ENCODE assay signal across 14 mouse cellular contexts in the genomic region with DNA sequence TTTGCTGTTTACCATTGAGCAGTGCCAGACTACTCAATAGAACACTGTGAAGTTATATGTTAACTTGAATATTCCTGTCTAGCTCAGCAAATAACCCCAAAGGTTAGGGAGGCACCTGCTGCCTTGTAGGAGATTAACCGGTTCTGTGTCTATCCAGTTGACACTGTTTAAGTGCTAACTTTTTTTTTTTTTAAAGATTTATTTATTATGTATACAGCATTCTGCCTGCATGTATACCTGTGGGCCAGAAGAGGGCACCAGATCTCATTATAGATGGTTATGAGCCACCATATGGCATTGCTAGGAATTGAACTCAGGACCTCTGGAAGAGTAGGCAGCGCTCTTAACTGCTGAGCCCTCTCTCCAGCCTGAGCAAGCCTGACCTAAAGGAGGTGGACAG. TPM values are rescaled to one million over a fixed set of nuclear protein-coding genes. Genes with fewer than 3 reads are reported as not detected.
DNase-seq lines count a peak whose midpoint lies in the region; ATAC-seq and TF ChIP-seq lines count a peak whose summit lies in the region.
"Had no signal": no experiment of that assay in that cellular context is flagged by ENCODE, and none has a peak within 500 bp of the region (broad histone marks: within the 10 kb centered on the region; RNA-seq: fewer than 3 reads in every experiment).

No protein-coding gene starts in this region.

- H3K27me3 ChIP-seq in hindbrain, postnatal 0 days (ENCODE audit: insufficient read depth, low read length): no peaks in the 10 kb centered on the region
- H3K27me3 ChIP-seq in hindbrain, embryonic 16.5 days (replicated peaks; ENCODE audit: control insufficient read depth, insufficient read depth, low read length): no peaks in the 10 kb centered on the region
- H3K27me3 ChIP-seq in midbrain, postnatal 0 days (ENCODE audit: insufficient read depth, low read length): no peaks in the 10 kb centered on the region
- H3K27me3 ChIP-seq in midbrain, embryonic 16.5 days (ENCODE audit: control insufficient read depth, insufficient read depth, low read depth, low read length): no peaks in the 10 kb centered on the region
- no peaks in the 10 kb centered on the region for H3K27me3 ChIP-seq in splenic B cell, adult 2 months (ENCODE audit: control insufficient read depth, insufficient read depth, low read length, poor library complexity, severe bottlenecking)
- H3K27me3 ChIP-seq: embryonic facial prominence, embryonic 12.5 days; limb, embryonic 15.5 days had no signal

- no peak overlapping the region for H3K4me2 ChIP-seq in hindbrain, postnatal 0 days (ENCODE audit: low read depth, low read length)
- no peak overlapping the region for H3K4me2 ChIP-seq in hindbrain, embryonic 16.5 days (ENCODE audit: low read length)
- no peak overlapping the region for H3K4me2 ChIP-seq in midbrain, postnatal 0 days (ENCODE audit: low read depth, low read length, poor library complexity, severe bottlenecking)
- H3K4me2 ChIP-seq in midbrain, embryonic 16.5 days (ENCODE audit: low read length): no peak overlapping the region
- H3K4me2 ChIP-seq: embryonic facial prominence, embryonic 12.5 days; limb, embryonic 15.5 days had no signal

- no peak overlapping the region for H3K4me3 ChIP-seq in hindbrain, postnatal 0 days (ENCODE audit: low read length)
- no peak overlapping the region for H3K4me3 ChIP-seq in hindbrain, embryonic 16.5 days (ENCODE audit: low read length)
- H3K4me3 ChIP-seq in midbrain, postnatal 0 days (ENCODE audit: low read depth, low read length): no peak overlapping the region
- H3K4me3 ChIP-seq in midbrain, embryonic 16.5 days (ENCODE audit: low read depth, low read length): no peak overlapping the region
- H3K4me3 ChIP-seq: embryonic facial prominence, embryonic 12.5 days; limb, embryonic 15.5 days had no signal

- H3K9me3 ChIP-seq in hindbrain, postnatal 0 days (ENCODE audit: low read length): no peaks in the 10 kb centered on the region
- peaks cover 3% of the 10 kb centered on the region; the same call in 1 of the 2 replicates for H3K9me3 ChIP-seq in hindbrain, embryonic 16.5 days (ENCODE audit: control insufficient read depth, low read length)
- no peaks in the 10 kb centered on the region for H3K9me3 ChIP-seq in midbrain, postnatal 0 days (ENCODE audit: low read length)
- no peaks in the 10 kb centered on the region for H3K9me3 ChIP-seq in midbrain, embryonic 16.5 days (replicated peaks; ENCODE audit: control insufficient read depth, low read length, poor library complexity, severe bottlenecking)
- H3K9me3 ChIP-seq: embryonic facial prominence, embryonic 12.5 days; limb, embryonic 15.5 days had no signal

- 87% methylated on average over 2 of the region's 2 CpGs for WGBS in hindbrain, postnatal 0 days
- WGBS in hindbrain, embryonic 16.5 days: 82% methylated on average over 2 of the region's 2 CpGs
- WGBS in midbrain, postnatal 0 days: 85% methylated on average over 2 of the region's 2 CpGs
- whole genome bisulfite sequencing in midbrain, embryonic 16.5 days: 74% methylated on average over 2 of the region's 2 CpGs

- peaks cover 16% of the 10 kb centered on the region for H3K36me3 ChIP-seq in hindbrain, postnatal 0 days (ENCODE audit: insufficient read depth, low read length)
- H3K36me3 ChIP-seq in hindbrain, embryonic 16.5 days (ENCODE audit: control insufficient read depth, insufficient read depth, low read length): peaks cover 25% of the 10 kb centered on the region
- peaks cover 24% of the 10 kb centered on the region for H3K36me3 ChIP-seq in midbrain, postnatal 0 days (ENCODE audit: insufficient read depth, low read length)
- peaks cover 31% of the 10 kb centered on the region for H3K36me3 ChIP-seq in midbrain, embryonic 16.5 days (ENCODE audit: control insufficient read depth, insufficient read depth, low read length)
- peaks cover 1% of the 10 kb centered on the region; the same call in 1 of the 2 replicates for H3K36me3 ChIP-seq in splenic B cell, adult 2 months (ENCODE audit: control insufficient read depth, insufficient read depth, low read length, poor library complexity, severe bottlenecking)

- no peak overlapping the region for H3K27ac ChIP-seq in hindbrain, postnatal 0 days
- no peak overlapping the region for H3K27ac ChIP-seq in hindbrain, embryonic 16.5 days (ENCODE audit: low read depth, low read length)
- no peak overlapping the region for H3K27ac ChIP-seq in midbrain, postnatal 0 days (ENCODE audit: low read depth, low read length)
- H3K27ac ChIP-seq in midbrain, embryonic 16.5 days (ENCODE audit: low read length): no peak overlapping the region
- H3K27ac ChIP-seq: embryonic facial prominence, embryonic 12.5 days; limb, embryonic 15.5 days had no signal

- H3K9ac ChIP-seq in hindbrain, postnatal 0 days (replicated peaks; ENCODE audit: low read length): no peak overlapping the region
- no peak overlapping the region for H3K9ac ChIP-seq in hindbrain, embryonic 16.5 days (ENCODE audit: low read depth, low read length)
- no peak overlapping the region for H3K9ac ChIP-seq in midbrain, postnatal 0 days (replicated peaks; ENCODE audit: low read length, poor library complexity, severe bottlenecking)
- no peak overlapping the region for H3K9ac ChIP-seq in midbrain, embryonic 16.5 days (ENCODE audit: low read depth, low read length)
- H3K9ac ChIP-seq: embryonic facial prominence, embryonic 12.5 days; limb, embryonic 15.5 days had no signal

- no peaks in the 10 kb centered on the region for H3K4me1 ChIP-seq in hindbrain, postnatal 0 days (ENCODE audit: insufficient read depth, low read length)
- H3K4me1 ChIP-seq in hindbrain, embryonic 16.5 days (ENCODE audit: control insufficient read depth, insufficient read depth, low read depth, low read length): no peaks in the 10 kb centered on the region
- no peaks in the 10 kb centered on the region for H3K4me1 ChIP-seq in midbrain, postnatal 0 days (ENCODE audit: insufficient read depth, low read length)
- no peaks in the 10 kb centered on the region for H3K4me1 ChIP-seq in midbrain, embryonic 16.5 days (ENCODE audit: control insufficient read depth, insufficient read depth, low read length)
- H3K4me1 ChIP-seq: embryonic facial prominence, embryonic 12.5 days; limb, embryonic 15.5 days had no signal

- no peak for DNase-seq in hindbrain, postnatal 0 days (ENCODE audit: low spot score)
- DNase-seq in midbrain, postnatal 0 days (ENCODE audit: low spot score): no peak
- peak; percentile 50 for DNase-seq in R1 (ENCODE audit: low read depth, low spot score)
- DNase-seq in splenic B cell, adult 2 months (ENCODE audit: low read depth, low spot score): peak; percentile 48
- DNase-seq in cerebellum, postnatal 36 days: no peak
- no peak for DNase-seq in left cerebral cortex, adult 18-20 months (ENCODE audit: low spot score in 2 of 2)
- DNase-seq: adrenal gland, adult 2 months; cerebellum, adult 11 months; heart, adult 11 months had no signal

- TF ChIP-seq CTCF in hindbrain, postnatal 0 days (IDR thresholded peaks at IDR 0.05; ENCODE audit: low read depth): peak; percentile 53
- TF ChIP-seq CTCF in midbrain, postnatal 0 days (IDR thresholded peaks at IDR 0.05): peak; percentile 59

- ATAC-seq in hindbrain, postnatal 0 days: no peak
- ATAC-seq in hindbrain, embryonic 16.5 days: no peak
- ATAC-seq in midbrain, postnatal 0 days (ENCODE audit: low FRiP score): no peak
- no peak for ATAC-seq in midbrain, embryonic 16.5 days
- ATAC-seq: forebrain, embryonic 14.5 days had no signal

RNA-seq across cellular contexts. Expression of gene Gpr19, which starts 25.4 kb away (rescaled TPM):
- 33.2 and 43.7 TPM in 2 replicates for total RNA-seq in hindbrain, postnatal 0 days (2014; rRNA removed)
- 33.7 and 33.9 TPM in 2 replicates for polyA plus RNA-seq in hindbrain, postnatal 0 days (2015; fragmentation: Nextera tagmentation; extraction: Ambion mirVana)
- polyA plus RNA-seq in hindbrain, embryonic 16.5 days (2015; fragmentation: Nextera tagmentation; extraction: Ambion mirVana): 36.1 and 41.3 TPM in 2 replicates
- 32.1 and 34.2 TPM in 2 replicates for total RNA-seq in midbrain, postnatal 0 days (2014; rRNA removed)
- polyA plus RNA-seq in midbrain, postnatal 0 days (2015; fragmentation: Nextera tagmentation; extraction: Ambion mirVana): 38.5 and 41.6 TPM in 2 replicates
- polyA plus RNA-seq in midbrain, embryonic 16.5 days (2015; fragmentation: Nextera tagmentation; extraction: Ambion mirVana): 44.7 and 46.8 TPM in 2 replicates
- total RNA-seq in left cerebral cortex, adult 18-20 months (2021): 10 to 100 TPM; 28.8 to 32.1 TPM

RNA-seq across cellular contexts. Expression of gene Crebl2, which starts 43.1 kb away (rescaled TPM):
- 2.7 and 4.4 TPM in 2 replicates for total RNA-seq in hindbrain, postnatal 0 days (2014; rRNA removed)
- 2.6 and 3.6 TPM in 2 replicates for polyA plus RNA-seq in hindbrain, postnatal 0 days (2015; fragmentation: Nextera tagmentation; extraction: Ambion mirVana)
- polyA plus RNA-seq in hindbrain, embryonic 16.5 days (2015; fragmentation: Nextera tagmentation; extraction: Ambion mirVana): 3.0 and 3.9 TPM in 2 replicates
- 7.0 and 10.0 TPM in 2 replicates for total RNA-seq in midbrain, postnatal 0 days (2014; rRNA removed)
- polyA plus RNA-seq in midbrain, postnatal 0 days (2015; fragmentation: Nextera tagmentation; extraction: Ambion mirVana): 2.6 and 3.5 TPM in 2 replicates
- polyA plus RNA-seq in midbrain, embryonic 16.5 days (2015; fragmentation: Nextera tagmentation; extraction: Ambion mirVana): 4.3 and 4.8 TPM in 2 replicates
- total RNA-seq in left cerebral cortex, adult 18-20 months (2021): 10 to 100 TPM; 51.8 TPM

RNA-seq across cellular contexts. Expression of gene Cdkn1b, which starts 47.2 kb away (rescaled TPM):
- total RNA-seq in hindbrain, postnatal 0 days (2014; rRNA removed): 33.2 and 44.7 TPM in 2 replicates
- polyA plus RNA-seq in hindbrain, postnatal 0 days (2015; fragmentation: Nextera tagmentation; extraction: Ambion mirVana): 26.3 and 30.2 TPM in 2 replicates
- polyA plus RNA-seq in hindbrain, embryonic 16.5 days (2015; fragmentation: Nextera tagmentation; extraction: Ambion mirVana): 12.6 and 15.1 TPM in 2 replicates
- total RNA-seq in midbrain, postnatal 0 days (2014; rRNA removed): 48.5 and 58.8 TPM in 2 replicates
- 23.9 and 25.6 TPM in 2 replicates for polyA plus RNA-seq in midbrain, postnatal 0 days (2015; fragmentation: Nextera tagmentation; extraction: Ambion mirVana)
- 20.7 and 22.6 TPM in 2 replicates for polyA plus RNA-seq in midbrain, embryonic 16.5 days (2015; fragmentation: Nextera tagmentation; extraction: Ambion mirVana)
- 10 to 100 TPM; 38.2 to 40.5 TPM for total RNA-seq in left cerebral cortex, adult 18-20 months (2021)

Comparison
In these comparisons a context has a peak if more than half of its experiments do, and no peak if none do; other contexts are left out.
1. DNase-seq: peak in R1 (single experiment) and splenic B cell, adult 2 months (single experiment); none in hindbrain, postnatal 0 days (single experiment), midbrain, postnatal 0 days (single experiment), cerebellum, postnatal 36 days (0 of 2) and left cerebral cortex, adult 18-20 months (0 of 2).